ENCODE assay signal across 30 mouse cellular contexts in the genomic region with DNA sequence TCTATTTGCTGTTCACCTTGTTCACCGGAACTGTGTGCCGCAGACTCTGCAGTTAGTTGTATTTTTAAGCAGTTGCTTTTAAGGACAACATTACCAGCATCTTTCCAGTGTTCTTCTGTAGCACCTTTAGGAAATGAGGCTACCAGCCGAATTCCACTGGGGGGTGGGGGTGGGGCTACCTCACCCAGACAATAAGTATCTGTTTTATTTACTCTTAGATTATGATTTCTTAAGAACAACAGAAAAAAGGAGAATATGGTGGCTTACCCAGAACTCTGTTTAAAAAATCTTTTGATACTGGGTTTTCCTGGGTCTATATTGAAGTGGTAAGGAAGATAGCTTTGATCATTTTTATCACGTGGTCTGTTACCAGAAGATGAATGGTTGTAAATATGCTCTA. TPM values are rescaled to one million over a fixed set of nuclear protein-coding genes. Genes with fewer than 3 reads are reported as not detected.
DNase-seq lines count a peak whose midpoint lies in the region; ATAC-seq and TF ChIP-seq lines count a peak whose summit lies in the region.
"Had no signal": no experiment of that assay in that cellular context is flagged by ENCODE, and none has a peak within 500 bp of the region (broad histone marks: within the 10 kb centered on the region; RNA-seq: fewer than 3 reads in every experiment).

No protein-coding gene starts in this region.

- H3K36me3 ChIP-seq in liver, postnatal 0 days (replicated peaks; ENCODE audit: insufficient read depth, low read length): peaks cover 64% of the 10 kb centered on the region
- peaks cover 20% of the 10 kb centered on the region for H3K36me3 ChIP-seq in liver, embryonic 11.5 days (ENCODE audit: control insufficient read depth, insufficient read depth, low read length)

- peaks cover 3% of the 10 kb centered on the region; the same call in 1 of the 2 replicates for H3K4me1 ChIP-seq in liver, postnatal 0 days (ENCODE audit: insufficient read depth)
- H3K4me1 ChIP-seq in liver, embryonic 11.5 days (replicated peaks; ENCODE audit: control insufficient read depth, insufficient read depth, low read length): peaks cover 3% of the 10 kb centered on the region; the same call in 1 of the 2 replicates
- H3K4me1 ChIP-seq: hindbrain, embryonic 12.5 days; hindbrain, embryonic 15.5 days had no signal

- no peak for TF ChIP-seq CTCF in gastrocnemius, adult 2 months (IDR thresholded peaks at IDR 0.05)
- TF ChIP-seq CTCF in liver, postnatal 0 days (IDR thresholded peaks at IDR 0.05; ENCODE audit: low read depth): no peak

- H3K27me3 ChIP-seq in liver, postnatal 0 days (ENCODE audit: insufficient read depth, low read length): no peaks in the 10 kb centered on the region
- H3K27me3 ChIP-seq in liver, embryonic 11.5 days (replicated peaks; ENCODE audit: control insufficient read depth, insufficient read depth, low read length): no peaks in the 10 kb centered on the region
- H3K27me3 ChIP-seq: CH12.LX; embryonic facial prominence, embryonic 13.5 days; heart, embryonic 12.5 days; heart, embryonic 15.5 days; hindbrain, embryonic 12.5 days; hindbrain, embryonic 15.5 days; Patski had no signal

- peak overlapping the region; percentile 81; the same call in 1 of the 2 replicates for H3K27ac ChIP-seq in gastrocnemius, adult 2 months
- H3K27ac ChIP-seq in liver, postnatal 0 days (ENCODE audit: low read depth): peak overlapping the region; percentile 32; the same call in 1 of the 2 replicates
- no peak overlapping the region for H3K27ac ChIP-seq in liver, embryonic 11.5 days (ENCODE audit: low read depth, low read length)
- H3K27ac ChIP-seq: embryonic facial prominence, embryonic 13.5 days; heart, embryonic 15.5 days; hindbrain, embryonic 12.5 days; hindbrain, embryonic 15.5 days had no signal

- no peak for ATAC-seq in liver, postnatal 0 days
- no peak for ATAC-seq in liver, embryonic 11.5 days (replicated peaks; ENCODE audit: low FRiP score)
- peak; percentile 27 for ATAC-seq in inflammation-experienced regulatory T-cells, adult 6 months
- no peak for ATAC-seq in erythroid progenitor cell, adult 5-6 weeks (replicated peaks; ENCODE audit: low FRiP score, poor library complexity, severe bottlenecking)
- ATAC-seq: forebrain, embryonic 14.5 days; forebrain, postnatal 0 days; intestine, embryonic 16.5 days; Patski had no signal

- no peak overlapping the region for H3K9ac ChIP-seq in liver, postnatal 0 days (replicated peaks)
- no peak overlapping the region for H3K9ac ChIP-seq in liver, embryonic 11.5 days (ENCODE audit: low read depth, low read length)
- H3K9ac ChIP-seq: embryonic facial prominence, embryonic 13.5 days; forebrain, postnatal 0 days; heart, embryonic 12.5 days; heart, embryonic 15.5 days; hindbrain, embryonic 12.5 days; hindbrain, embryonic 15.5 days had no signal

- DNase-seq in gastrocnemius, adult 2 months: no peak
- DNase-seq in gastrocnemius, postnatal 10 days: no peak
- no peak for DNase-seq in liver, postnatal 0 days
- DNase-seq in liver, embryonic 11.5 days (ENCODE audit: low spot score): no peak
- peak; percentile 50 for DNase-seq in CD4-positive, CD25-positive, alpha-beta regulatory T cell, adult 2 months (ENCODE audit: low read depth, low spot score)
- DNase-seq in frontal cortex, adult 2 months (ENCODE audit: extremely low spot score in 1 of 2, low spot score in 1 of 2): no peak
- DNase-seq: adrenal gland, postnatal 10 days; adrenal gland, postnatal 36 days; B cell, adult 2 months; cerebellum, adult 18-20 months; cerebellum, adult 9-10 months; cerebellum, postnatal 14 days; forebrain, postnatal 0 days; gastrocnemius, postnatal 25 days; heart, adult 18-20 months; heart, postnatal 14 days; heart, postnatal 4 days; kidney, adult 18-20 months had no signal

- no peak overlapping the region for H3K4me3 ChIP-seq in gastrocnemius, adult 2 months
- no peak overlapping the region for H3K4me3 ChIP-seq in liver, postnatal 0 days (ENCODE audit: low read depth, low read length)
- H3K4me3 ChIP-seq in liver, embryonic 11.5 days (ENCODE audit: low read depth, low read length): no peak overlapping the region
- H3K4me3 ChIP-seq: embryonic facial prominence, embryonic 13.5 days; heart, embryonic 12.5 days; heart, embryonic 15.5 days; hindbrain, embryonic 12.5 days; hindbrain, embryonic 15.5 days had no signal

- no peak overlapping the region for H3K4me2 ChIP-seq in liver, postnatal 0 days (ENCODE audit: low read depth, low read length)
- no peak overlapping the region for H3K4me2 ChIP-seq in liver, embryonic 11.5 days
- H3K4me2 ChIP-seq: embryonic facial prominence, embryonic 13.5 days; heart, embryonic 12.5 days; heart, embryonic 15.5 days; hindbrain, embryonic 12.5 days; hindbrain, embryonic 15.5 days had no signal

- no peaks in the 10 kb centered on the region for H3K9me3 ChIP-seq in liver, postnatal 0 days (ENCODE audit: low read length)
- H3K9me3 ChIP-seq in liver, embryonic 11.5 days (ENCODE audit: control insufficient read depth, low read length): no peaks in the 10 kb centered on the region
- H3K9me3 ChIP-seq: embryonic facial prominence, embryonic 13.5 days; G1E; heart, embryonic 12.5 days; heart, embryonic 15.5 days; hindbrain, embryonic 12.5 days; hindbrain, embryonic 15.5 days had no signal

- intact Hi-C loops in gastrocnemius, adult 2 months (cut with DNase I): no loop called here

- WGBS in liver, postnatal 0 days (ENCODE audit: insufficient replicate concordance): 72% methylated on average over 4 of the region's 4 CpGs
- 91% methylated on average over 4 of the region's 4 CpGs for WGBS in liver, embryonic 11.5 days

- no peak for TF ChIP-seq EP300 in liver, postnatal 0 days (IDR thresholded peaks at IDR 0.05; ENCODE audit: low read depth)

RNA-seq across cellular contexts. Expression of gene Ap3m1, which starts 18.0 kb away (rescaled TPM):
- total RNA-seq in gastrocnemius, adult 2 months (2021): 10 to 100 TPM; 34.6 to 41.0 TPM
- 10 to 100 TPM; 48.1 to 51.5 TPM for total RNA-seq in gastrocnemius, postnatal 10 days (2021)
- 23.5 and 28.6 TPM in 2 replicates for polyA plus RNA-seq in liver, postnatal 0 days (2015; fragmentation: Nextera tagmentation; extraction: Ambion mirVana)
- 55.7 and 75.0 TPM in 2 replicates for polyA plus RNA-seq in liver, embryonic 11.5 days (2014; fragmentation: Nextera tagmentation; extraction: Ambion mirVana)
- polyA plus RNA-seq in inflammation-experienced regulatory T-cells, adult 6 months (2017; shearing (Covaris generic)): 100 to 1,000 TPM in 1 of 3 experiments, 10 to 100 TPM in 2; 70.6 to 107 (median 81.6) TPM
- polyA plus RNA-seq in frontal cortex, adult 2 months (2012; rRNA removed): 54.2 and 57.1 TPM in 2 replicates
- total RNA-seq in erythroid progenitor cell, adult 5-6 weeks (2015; ENCODE audit: low replicate concordance): 9.7 and 18.4 TPM in 2 replicates
- 34.5 and 53.3 TPM in 2 replicates for total RNA-seq in erythroid progenitor cell, adult 5-6 weeks (2017; ENCODE audit: low replicate concordance)

RNA-seq across cellular contexts. Expression of gene Adk, which starts 18.1 kb away (rescaled TPM):
- 100 to 1,000 TPM in 1 of 2 experiments, 10 to 100 TPM in 1; 77.1 to 152 TPM for total RNA-seq in gastrocnemius, adult 2 months (2021)
- 10 to 100 TPM; 85.9 to 86.1 TPM for total RNA-seq in gastrocnemius, postnatal 10 days (2021)
- 467 and 475 TPM in 2 replicates for polyA plus RNA-seq in liver, postnatal 0 days (2015; fragmentation: Nextera tagmentation; extraction: Ambion mirVana)
- 253 and 276 TPM in 2 replicates for polyA plus RNA-seq in liver, embryonic 11.5 days (2014; fragmentation: Nextera tagmentation; extraction: Ambion mirVana)
- 100 to 1,000 TPM in 2 of 3 experiments, 10 to 100 TPM in 1; 84.7 to 128 (median 118) TPM for polyA plus RNA-seq in inflammation-experienced regulatory T-cells, adult 6 months (2017; shearing (Covaris generic))
- polyA plus RNA-seq in frontal cortex, adult 2 months (2012; rRNA removed): 80.6 and 84.0 TPM in 2 replicates
- total RNA-seq in erythroid progenitor cell, adult 5-6 weeks (2015; ENCODE audit: low replicate concordance): 28.1 and 67.1 TPM in 2 replicates
- 31.3 and 66.4 TPM in 2 replicates for total RNA-seq in erythroid progenitor cell, adult 5-6 weeks (2017; ENCODE audit: low replicate concordance)
